Mouse (Mus musculus): Measurements from ENCODE around the gene Gm10134. TPM values are rescaled to one million over a fixed set of nuclear protein-coding genes. Genes with fewer than 3 reads are reported as not detected.

The Gm10134 gene
- under 1 TPM; 0.78 to 0.84 TPM for polyA plus RNA-seq (2017; shearing (Covaris generic))

GRCm38 (mm10) chr2:28505795-28506194 lies at the start of gene Gm10134:
Gm10134 (plus strand) TSS chr2:28506095.

GRCm38 (mm10) chr2:28465836-28466518 lies 39.9 kb upstream of the Gm10134 start, which contains the start of gene 1700007K13Rik:
1700007K13Rik (minus strand) TSS chr2:28466332.

DNA sequence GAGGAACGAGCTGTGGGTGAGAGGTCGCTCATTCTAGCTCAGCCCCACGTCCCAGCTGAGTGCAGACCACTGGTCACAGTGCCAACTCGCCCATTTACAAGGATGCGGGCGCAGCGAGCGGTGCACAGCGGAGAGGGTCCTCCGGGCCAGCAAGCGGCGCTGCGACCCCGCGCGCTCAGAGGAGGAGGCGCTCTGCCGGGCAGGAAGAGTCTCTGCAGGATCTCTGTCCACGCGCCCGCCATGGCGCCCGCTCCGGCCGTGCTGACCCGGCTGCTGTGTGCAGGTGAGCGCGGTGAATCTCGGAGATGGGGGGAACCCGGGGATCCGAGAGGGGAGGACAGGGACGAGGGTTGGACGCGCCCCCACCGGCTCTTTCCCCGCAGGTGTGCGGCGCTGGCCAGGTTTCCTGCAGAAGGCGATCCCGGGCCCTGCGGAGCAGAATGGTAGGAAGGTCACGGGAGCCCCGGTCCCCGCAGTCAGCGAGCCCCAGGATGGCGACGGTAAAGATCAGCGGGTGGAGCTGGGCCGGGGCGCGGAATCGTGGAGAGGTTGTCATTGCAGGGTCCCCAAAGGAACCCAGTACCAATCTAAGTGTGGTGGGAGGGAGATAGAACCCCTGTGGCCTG lies 37.9 kb upstream of the Gm10134 start, which contains the start of gene Mrps2:
Mrps2 (plus strand) TSS at position 207 of the 626 bp plus-strand sequence.

DNA sequence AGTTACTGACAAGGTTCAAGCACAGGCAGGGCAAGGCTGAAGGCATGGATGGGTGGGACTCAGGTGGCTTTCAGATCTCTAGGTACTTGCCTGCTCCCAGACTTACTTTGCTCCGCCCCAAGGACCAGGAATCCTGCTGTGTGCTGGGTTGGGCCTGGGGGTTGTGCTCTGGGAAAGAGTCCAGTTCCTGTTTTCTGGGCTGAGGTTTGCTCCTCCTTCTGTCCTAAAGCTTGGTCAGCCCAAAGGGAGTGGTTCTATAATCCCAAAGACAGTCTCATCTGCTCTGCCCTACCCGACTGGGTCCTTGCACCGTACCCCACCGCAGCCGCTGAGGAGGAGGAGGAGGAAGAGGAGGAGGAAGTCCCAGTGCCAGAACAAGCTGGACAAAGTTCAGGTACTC lies 9.2 kb upstream of the Gm10134 start, which contains the start of gene Gbgt1:
Gbgt1 (plus strand) TSS at position 221 of the 400 bp plus-strand sequence.

DNA sequence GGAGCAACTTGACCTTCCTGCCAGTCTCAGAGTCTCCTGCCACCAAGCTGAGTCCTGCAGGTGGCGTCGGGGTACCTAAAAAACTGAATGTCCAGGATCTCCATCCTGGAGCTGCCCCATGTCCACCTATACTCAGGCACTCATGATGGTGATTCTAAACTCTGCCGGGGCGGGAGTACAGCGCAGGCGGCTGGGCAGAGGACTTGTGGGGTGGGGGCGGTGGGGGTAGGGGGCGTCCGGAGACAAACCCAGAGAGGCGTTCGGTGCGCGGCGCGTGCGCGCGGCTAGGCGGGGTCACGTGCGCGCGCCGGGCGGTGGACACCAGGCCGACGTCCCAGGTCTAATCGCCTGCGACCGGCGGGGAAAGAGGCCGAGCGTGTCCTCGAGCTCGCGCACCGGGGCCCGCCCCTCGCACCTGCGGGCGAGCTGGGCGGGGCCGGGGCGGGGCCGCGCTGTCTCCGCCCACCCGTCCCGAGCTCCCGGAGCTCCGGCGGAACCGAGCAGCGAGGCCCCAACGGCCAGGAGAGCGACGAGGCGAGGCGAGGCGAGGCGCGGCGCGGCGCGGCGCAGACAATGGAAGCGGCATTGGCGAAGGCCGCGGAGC lies 7.0 kb downstream of the Gm10134 start, which contains the start of gene Ralgds:
Ralgds (plus strand) TSS at position 328 of the 604 bp plus-strand sequence.

Other genes with a start within 250 kb of the Gm10134 start
- not detected for gene Ppp1r26, start 59.3 kb upstream of the Gm10134 start, polyA plus RNA-seq (2017; shearing (Covaris generic))
- under 1 TPM in 1 of 2 experiments, not detected in 1; 0.64 TPM for gene 1700007K13Rik, start 39.8 kb upstream of the Gm10134 start, polyA plus RNA-seq (2017; shearing (Covaris generic))
- 10 to 100 TPM; 27.4 to 34.1 TPM for gene Mrps2, start 38.0 kb upstream of the Gm10134 start, polyA plus RNA-seq (2017; shearing (Covaris generic))
- under 1 TPM in 1 of 2 experiments, not detected in 1; 0.12 TPM for gene Gbgt1, start 9.2 kb upstream of the Gm10134 start, polyA plus RNA-seq (2017; shearing (Covaris generic))
- 10 to 100 TPM; 14.1 to 38.3 TPM for gene Ralgds, start 7.0 kb downstream of the Gm10134 start, polyA plus RNA-seq (2017; shearing (Covaris generic))
- gene Cel, start 57.3 kb downstream of the Gm10134 start, polyA plus RNA-seq (2017; shearing (Covaris generic)), result under 1 TPM in 1 of 2 experiments, not detected in 1; 0.25 TPM
- 10 to 100 TPM; 14.2 to 23.5 TPM for gene Gtf3c5, start 77.7 kb downstream of the Gm10134 start, polyA plus RNA-seq (2017; shearing (Covaris generic))
- gene Gfi1b, start 115.9 kb downstream of the Gm10134 start, polyA plus RNA-seq (2017; shearing (Covaris generic)), result 1 to 10 TPM in 1 of 2 experiments, not detected in 1; 2.0 TPM
- 10 to 100 TPM; 24.0 to 26.5 TPM for gene Tsc1, start 135.1 kb downstream of the Gm10134 start, polyA plus RNA-seq (2017; shearing (Covaris generic))
- not detected for gene Spaca9, start 193.6 kb downstream of the Gm10134 start, polyA plus RNA-seq (2017; shearing (Covaris generic))
- gene Ak8, start 194.1 kb downstream of the Gm10134 start, polyA plus RNA-seq (2017; shearing (Covaris generic)), result under 1 TPM in 1 of 2 experiments, not detected in 1; 0.50 TPM